Mouse (Mus musculus): ENCODE data around the gene Cpn1. TPM values are rescaled to one million over a fixed set of nuclear protein-coding genes. Genes with fewer than 3 reads are reported as not detected.
A peak's percentile ranks its signal among the peaks of the same experiment; 100 is the strongest.

Cpn1 gene
- polyA plus RNA-seq, 1 experiment from 2014 or later = 0.10 TPM

DNA sequence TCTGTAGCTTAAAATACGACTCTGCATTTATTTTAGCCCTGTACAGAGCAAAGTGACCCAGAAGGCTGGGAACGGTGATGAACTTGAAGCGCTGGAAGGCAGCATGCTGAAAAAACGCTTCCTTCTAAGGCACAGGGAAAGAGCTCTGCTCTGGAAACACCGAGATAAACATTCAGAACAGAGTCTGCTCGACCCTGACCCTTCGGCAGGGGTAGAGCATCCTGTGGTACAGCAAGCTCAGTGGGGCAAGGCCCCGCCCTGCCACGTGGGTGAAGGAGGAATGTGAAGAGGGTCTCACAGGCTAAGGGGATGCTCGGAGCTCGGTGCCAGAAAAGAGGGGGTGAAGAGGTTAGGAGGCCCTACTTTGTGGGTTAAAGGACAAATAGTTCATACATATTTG, 48.0 kb downstream of the Cpn1 start:
- 50% methylated on average over 11 of the region's 11 CpGs for WGBS
- H3K27me3 ChIP-seq (replicated peaks) = no peaks in the 10 kb centered on the region
- no peak overlapping the region for H3K9ac ChIP-seq (replicated peaks)
- H3K4me3 ChIP-seq (replicated peaks) = no peak overlapping the region
- H3K9me3 ChIP-seq (replicated peaks) = no peaks in the 10 kb centered on the region
- no peak for ATAC-seq (ENCODE audit: low FRiP score)
- peaks cover 23% of the 10 kb centered on the region for H3K4me1 ChIP-seq
- H3K36me3 ChIP-seq = no peaks in the 10 kb centered on the region
- no peak overlapping the region for H3K27ac ChIP-seq (replicated peaks)
- H3K4me2 ChIP-seq = peak overlapping the region; percentile 72

DNA sequence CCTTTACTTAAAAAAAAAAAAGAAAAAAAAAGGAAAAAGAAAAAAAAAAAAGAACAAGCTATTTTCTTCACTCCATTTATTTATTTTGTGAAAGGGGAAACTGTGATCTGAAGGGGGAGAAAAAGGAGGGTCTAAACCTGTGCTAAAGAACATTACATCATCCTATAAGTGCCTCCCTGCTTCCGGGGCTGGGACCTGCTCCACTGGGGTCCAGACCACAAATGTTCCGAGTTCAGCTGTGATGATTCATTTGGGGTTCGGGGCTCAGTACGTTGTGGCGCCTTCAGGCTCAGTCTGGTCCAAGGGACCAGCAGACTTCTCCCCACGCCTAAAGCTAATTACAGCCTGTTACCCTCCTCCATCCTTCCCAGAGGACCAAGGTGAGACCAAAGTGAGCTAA, 55.4 kb downstream of the Cpn1 start:
- WGBS = 82% methylated on average over 6 of the region's 6 CpGs
- ATAC-seq (ENCODE audit: low FRiP score) = no peak

GRCm38 (mm10) chr19:43930366-43930765, 56.0 kb downstream of the Cpn1 start:
- Histone ChIP-seq H3K9me3 (replicated peaks) (no peaks in the 10 kb centered on the region), H3K4me3 (replicated peaks) (no peak overlapping the region), H3K4me2 (no peak overlapping the region), H3K4me1 (peaks cover 15% of the 10 kb centered on the region), H3K9ac (replicated peaks) (no peak overlapping the region), H3K27me3 (replicated peaks) (no peaks in the 10 kb centered on the region), H3K36me3 (no peaks in the 10 kb centered on the region), H3K27ac (replicated peaks) (no peak overlapping the region)
- no peak for ATAC-seq (ENCODE audit: low FRiP score)
- 41% methylated on average over 7 of the region's 7 CpGs for WGBS

More for the DNA sequence above, 55.4 kb downstream of the Cpn1 start:
- H3K4me1 ChIP-seq = peaks cover 15% of the 10 kb centered on the region
- no peak overlapping the region for H3K9ac ChIP-seq (replicated peaks)
- H3K36me3 ChIP-seq = no peaks in the 10 kb centered on the region
- H3K9me3 ChIP-seq (replicated peaks) = no peaks in the 10 kb centered on the region
- no peaks in the 10 kb centered on the region for H3K27me3 ChIP-seq (replicated peaks)
- no peak overlapping the region for H3K4me2 ChIP-seq
- no peak overlapping the region for H3K4me3 ChIP-seq (replicated peaks)
- H3K27ac ChIP-seq (replicated peaks) = no peak overlapping the region

- no peak overlapping the region for H3K27ac ChIP-seq (replicated peaks)
- 28% methylated on average over 11 of the region's 11 CpGs for WGBS
- H3K27me3 ChIP-seq (replicated peaks) = no peaks in the 10 kb centered on the region
- no peak overlapping the region for H3K9ac ChIP-seq (replicated peaks)
- no peak for ATAC-seq (ENCODE audit: low FRiP score)
- no peaks in the 10 kb centered on the region for H3K36me3 ChIP-seq
- H3K4me2 ChIP-seq = no peak overlapping the region
- H3K4me3 ChIP-seq (replicated peaks) = no peak overlapping the region
- H3K9me3 ChIP-seq (replicated peaks) = no peaks in the 10 kb centered on the region
- peaks cover 15% of the 10 kb centered on the region for H3K4me1 ChIP-seq
Observed at GRCm38 (mm10) chr19:43929869-43930268, 56.5 kb downstream of the Cpn1 start.

DNA sequence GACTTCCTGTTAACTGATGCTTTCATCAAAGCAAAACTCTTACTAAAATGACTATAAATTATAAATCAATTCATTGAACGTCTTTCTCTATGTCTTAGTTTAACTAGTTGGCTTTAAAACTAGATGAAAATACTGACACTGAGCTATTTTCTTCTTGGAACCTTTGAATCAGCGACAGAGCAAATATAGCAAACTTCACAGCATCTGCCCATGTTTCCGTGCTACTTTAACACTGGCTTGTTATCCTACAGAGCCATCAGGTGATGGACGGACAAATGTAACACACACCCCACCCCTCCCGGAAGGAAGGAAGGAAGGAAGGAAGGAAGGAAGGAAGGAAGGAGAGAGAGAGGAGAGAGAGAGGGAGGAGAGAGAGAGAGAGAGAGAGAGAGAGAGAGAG, 58.4 kb downstream of the Cpn1 start:
- no peak overlapping the region for H3K9ac ChIP-seq (replicated peaks)
- peaks cover 2% of the 10 kb centered on the region; the same call in 1 of the 2 replicates for H3K36me3 ChIP-seq
- peaks cover 15% of the 10 kb centered on the region for H3K4me1 ChIP-seq
- H3K27me3 ChIP-seq (replicated peaks) = no peaks in the 10 kb centered on the region
- ATAC-seq (ENCODE audit: low FRiP score) = no peak
- H3K27ac ChIP-seq (replicated peaks) = no peak overlapping the region
- H3K9me3 ChIP-seq (replicated peaks) = no peaks in the 10 kb centered on the region
- H3K4me2 ChIP-seq = no peak overlapping the region
- no peak overlapping the region for H3K4me3 ChIP-seq (replicated peaks)
- WGBS = 82% methylated on average over 5 of the region's 5 CpGs

- WGBS = 57% methylated on average over 10 of the region's 10 CpGs
- no peak for ATAC-seq (ENCODE audit: low FRiP score)
Observed at GRCm38 (mm10) chr19:43927057-43927456, 59.3 kb downstream of the Cpn1 start.

DNA sequence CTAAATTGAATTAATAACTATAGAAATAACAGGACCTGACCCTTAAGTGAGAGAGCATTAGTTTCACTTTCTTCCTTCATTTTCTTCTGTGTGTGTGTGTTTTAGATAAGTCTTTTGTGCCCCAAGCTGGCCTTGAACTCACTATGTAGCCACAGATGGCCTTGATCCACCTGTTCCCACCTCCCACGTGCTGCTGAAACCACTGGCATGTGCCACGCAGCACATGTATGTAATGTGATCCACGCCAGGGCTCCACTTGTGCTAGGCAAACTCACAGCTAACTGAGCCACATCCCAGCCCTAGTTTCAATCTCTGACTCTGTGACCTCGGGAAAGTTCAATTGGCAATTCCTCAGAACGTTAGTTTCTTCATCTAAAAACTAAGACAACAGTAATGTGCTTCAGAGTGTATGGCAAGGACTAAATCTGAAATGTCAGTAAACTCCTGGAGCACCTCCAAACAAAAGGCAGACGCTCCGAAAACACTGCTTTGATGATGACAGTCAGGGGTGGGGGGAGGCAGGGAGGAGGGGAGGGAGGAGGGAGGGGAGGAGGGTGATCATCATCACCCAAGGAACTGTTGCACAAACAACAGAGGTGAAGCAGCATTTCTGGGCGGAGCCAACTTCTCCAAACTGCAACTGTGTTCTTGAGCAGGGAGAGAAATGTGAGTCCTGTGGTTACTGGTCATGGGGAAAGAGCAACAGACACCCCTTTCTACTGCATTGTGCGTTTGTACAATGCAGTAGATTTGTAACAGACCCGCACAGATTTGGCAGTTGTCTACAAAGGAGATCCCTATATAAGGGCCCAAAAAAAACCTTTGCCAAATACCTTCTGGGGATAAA, 60.0 kb downstream of the Cpn1 start:
- ATAC-seq (ENCODE audit: low FRiP score) = no peak
- no peak overlapping the region for H3K9ac ChIP-seq (replicated peaks)

More at GRCm38 (mm10) chr19:43927057-43927456, 59.3 kb downstream of the Cpn1 start:
- no peaks in the 10 kb centered on the region for H3K9me3 ChIP-seq (replicated peaks)
- H3K27ac ChIP-seq (replicated peaks) = peak overlapping the region; percentile 18; the same call in 1 of the 2 replicates
- H3K36me3 ChIP-seq = peaks cover 4% of the 10 kb centered on the region; the same call in 1 of the 2 replicates
- H3K4me3 ChIP-seq (replicated peaks) = no peak overlapping the region
- H3K27me3 ChIP-seq (replicated peaks) = no peaks in the 10 kb centered on the region
- H3K4me1 ChIP-seq = peaks cover 15% of the 10 kb centered on the region
- no peak overlapping the region for H3K4me2 ChIP-seq
- no peak overlapping the region for H3K9ac ChIP-seq (replicated peaks)

DNA sequence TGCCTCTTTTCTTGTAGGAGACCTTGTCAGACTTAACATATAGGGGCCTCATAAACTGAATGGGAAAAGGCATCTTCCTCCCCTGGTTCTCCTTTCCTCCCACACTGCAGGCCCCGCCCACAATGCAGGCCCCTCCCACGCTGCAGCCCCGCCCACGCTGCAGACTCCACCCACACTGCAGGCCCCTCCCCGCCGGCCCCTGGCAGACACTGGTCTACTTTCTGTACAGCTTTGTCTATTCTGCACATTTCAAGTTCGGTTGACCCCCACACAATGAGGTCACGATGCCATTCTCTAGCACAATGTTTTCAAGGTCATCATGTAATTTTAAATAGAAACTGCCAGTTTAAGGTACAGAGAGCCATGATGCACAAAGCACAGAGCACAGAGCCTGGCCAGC, 62.0 kb downstream of the Cpn1 start:
- peaks cover 21% of the 10 kb centered on the region for H3K4me1 ChIP-seq
- H3K27ac ChIP-seq (replicated peaks) = 0 out of 2 replicates have a peak overlapping the region, but pooled peaks have one; percentile 2
- H3K4me3 ChIP-seq (replicated peaks) = no peak overlapping the region
- no peaks in the 10 kb centered on the region for H3K9me3 ChIP-seq (replicated peaks)
- H3K36me3 ChIP-seq = peaks cover 4% of the 10 kb centered on the region; the same call in 1 of the 2 replicates
- no peak overlapping the region for H3K9ac ChIP-seq (replicated peaks)
- no peak overlapping the region for H3K4me2 ChIP-seq
- H3K27me3 ChIP-seq (replicated peaks) = no peaks in the 10 kb centered on the region
- 73% methylated on average over 8 of the region's 8 CpGs for WGBS
- no peak for ATAC-seq (ENCODE audit: low FRiP score)

More for the DNA sequence above, 60.0 kb downstream of the Cpn1 start:
- Histone ChIP-seq H3K27ac (replicated peaks) (no peak overlapping the region), H3K9me3 (replicated peaks) (no peaks in the 10 kb centered on the region), H3K4me1 (peaks cover 15% of the 10 kb centered on the region), H3K4me2 (no peak overlapping the region), H3K4me3 (replicated peaks) (no peak overlapping the region), H3K27me3 (replicated peaks) (no peaks in the 10 kb centered on the region), H3K36me3 (peaks cover 4% of the 10 kb centered on the region; the same call in 1 of the 2 replicates)
- 74% methylated on average over 10 of the region's 10 CpGs for WGBS

- no peak overlapping the region for H3K4me2 ChIP-seq
- peaks cover 16% of the 10 kb centered on the region for H3K4me1 ChIP-seq
- ATAC-seq (ENCODE audit: low FRiP score) = no peak
- H3K27me3 ChIP-seq (replicated peaks) = no peaks in the 10 kb centered on the region
- no peaks in the 10 kb centered on the region for H3K9me3 ChIP-seq (replicated peaks)
- no peak overlapping the region for H3K4me3 ChIP-seq (replicated peaks)
- H3K36me3 ChIP-seq = peaks cover 4% of the 10 kb centered on the region; the same call in 1 of the 2 replicates
- 91% methylated on average over 7 of the region's 7 CpGs for WGBS
- no peak overlapping the region for H3K9ac ChIP-seq (replicated peaks)
- H3K27ac ChIP-seq (replicated peaks) = no peak overlapping the region
Observed at GRCm38 (mm10) chr19:43922963-43923362, 63.4 kb downstream of the Cpn1 start.

DNA sequence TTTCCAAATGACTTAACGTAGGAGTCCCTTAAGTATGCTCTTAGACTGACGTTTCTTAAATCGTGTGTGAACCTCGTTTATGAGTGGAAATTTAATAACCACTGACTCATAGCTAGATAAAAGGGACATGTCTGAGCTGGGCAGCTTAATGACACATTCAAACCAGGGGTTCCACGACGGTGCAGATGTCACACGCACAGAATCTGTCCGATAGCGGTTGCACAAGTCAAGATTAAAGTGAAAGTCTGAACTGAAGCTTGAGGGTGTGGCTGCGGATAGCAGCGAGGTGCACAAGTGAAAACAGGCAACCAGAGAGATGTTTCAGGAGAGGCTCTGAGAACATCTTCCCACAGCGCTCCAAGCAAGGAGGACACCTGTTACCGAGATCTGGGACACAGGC, 64.9 kb downstream of the Cpn1 start:
- no peak for ATAC-seq (ENCODE audit: low FRiP score)
- Histone ChIP-seq H3K36me3 (peaks cover 4% of the 10 kb centered on the region; the same call in 1 of the 2 replicates), H3K27ac (replicated peaks) (no peak overlapping the region), H3K9ac (replicated peaks) (no peak overlapping the region), H3K9me3 (replicated peaks) (no peaks in the 10 kb centered on the region), H3K4me3 (replicated peaks) (no peak overlapping the region), H3K4me2 (no peak overlapping the region), H3K27me3 (replicated peaks) (no peaks in the 10 kb centered on the region), H3K4me1 (peaks cover 8% of the 10 kb centered on the region)
- WGBS = 68% methylated on average over 13 of the region's 13 CpGs

GRCm38 (mm10) chr19:43920453-43921300, 65.7 kb downstream of the Cpn1 start:
- Histone ChIP-seq H3K4me2 (peak overlapping the region; percentile 23), H3K9ac (replicated peaks) (no peak overlapping the region), H3K4me3 (replicated peaks) (no peak overlapping the region), H3K9me3 (replicated peaks) (no peaks in the 10 kb centered on the region), H3K27ac (replicated peaks) (no peak overlapping the region), H3K4me1 (peaks cover 6% of the 10 kb centered on the region), H3K36me3 (peaks cover 4% of the 10 kb centered on the region; the same call in 1 of the 2 replicates), H3K27me3 (replicated peaks) (no peaks in the 10 kb centered on the region)
- no peak for ATAC-seq (ENCODE audit: low FRiP score)
- 30% methylated on average over 32 of the region's 32 CpGs for WGBS

Measured in neural tube, embryonic 15.5 days (tissue).